Mouse (Mus musculus): ENCODE measurements around the gene Klc4.

- TF ChIP-seq TCF12 (IDR thresholded peaks at IDR 0.05; ENCODE audit: low read depth, low read length) (no peak), POLR2A (IDR thresholded peaks at IDR 0.05; ENCODE audit: control insufficient read depth in 1 of 2, insufficient read depth in 1 of 2, low read depth in 1 of 2, low read length in 2 of 2, poor library complexity in 1 of 2) (no peak), CHD1 (IDR thresholded peaks at IDR 0.05; ENCODE audit: low read depth, low read length) (no peak)
These were observed 48.8 kb upstream of the Klc4 start for GRCm38 (mm10) chr17:46694517-46695063.
